Mouse (Mus musculus): ENCODE results near the gene B4galnt4. TPM values are rescaled to one million over a fixed set of nuclear protein-coding genes. Genes with fewer than 3 reads are reported as not detected.

The B4galnt4 gene
- total RNA-seq, 2 experiments from 2014 or later, result 1.3 to 2.7 TPM

DNA sequence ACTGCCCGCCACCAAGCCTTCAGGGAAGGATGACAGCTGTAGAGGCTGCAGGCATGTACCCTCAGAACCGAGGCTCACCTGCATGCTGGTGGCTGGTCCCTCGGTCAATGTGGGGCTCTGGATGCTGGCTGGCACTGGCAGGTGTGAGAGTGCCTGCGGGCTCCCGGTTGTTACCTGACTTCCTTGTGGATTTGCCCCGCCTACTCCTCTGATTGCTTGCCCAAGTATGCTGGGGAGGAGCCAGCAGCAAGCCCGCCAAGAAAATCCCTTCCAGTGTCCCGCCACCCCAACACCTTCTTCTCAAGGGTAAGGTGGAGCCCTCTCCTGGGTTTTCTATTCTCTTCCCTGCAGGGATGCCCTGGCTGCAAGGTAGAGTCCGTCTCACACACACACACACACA is 56.7 kb downstream of the B4galnt4 start, which contains the start of gene Ano9:
Ano9 (minus strand) TSS at position 171 of the 400 bp plus-strand sequence.
- no peak for DNase-seq (ENCODE audit: low spot score in 2 of 2)

DNA sequence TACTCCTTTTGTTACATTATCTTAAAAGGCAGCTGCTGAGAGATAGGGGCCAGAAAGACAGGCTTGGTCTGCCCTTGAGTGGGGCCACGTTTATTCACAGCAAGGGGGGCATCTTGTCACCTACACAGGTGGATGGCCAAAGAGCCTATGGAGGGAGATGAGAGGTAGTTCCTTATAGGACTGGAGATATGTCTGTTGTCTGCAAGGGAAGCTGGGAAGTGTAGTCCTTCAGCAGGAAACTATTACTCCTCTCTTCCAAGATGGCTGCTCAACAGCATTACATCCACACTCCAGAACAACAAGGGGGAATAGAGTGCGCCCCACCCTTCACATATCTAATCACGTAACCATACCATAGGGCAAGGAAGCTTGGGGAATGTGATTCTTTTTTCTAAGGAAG is 58.6 kb downstream of the B4galnt4 start:
- DNase-seq (ENCODE audit: low spot score in 2 of 2), result no peak

DNA sequence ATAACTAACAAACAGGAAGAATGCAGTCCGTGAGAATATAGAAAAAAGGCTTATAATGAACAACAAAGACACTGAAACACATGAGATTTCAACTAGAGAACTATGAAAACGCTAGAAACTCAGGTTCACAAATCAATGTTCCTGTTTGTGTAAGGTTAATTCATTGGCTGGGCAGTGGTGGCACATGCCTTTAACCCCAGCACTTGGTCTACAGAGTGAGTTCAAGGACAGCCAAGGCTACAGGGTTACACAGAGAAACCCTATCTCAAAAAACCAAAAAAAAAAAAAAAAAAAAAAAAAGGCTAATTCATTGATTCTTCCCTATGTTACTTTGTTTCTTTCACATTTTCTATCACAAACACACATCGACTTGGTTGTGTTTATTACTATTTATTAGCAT is 59.7 kb downstream of the B4galnt4 start:
- no peak for DNase-seq (ENCODE audit: low spot score in 2 of 2)

DNA sequence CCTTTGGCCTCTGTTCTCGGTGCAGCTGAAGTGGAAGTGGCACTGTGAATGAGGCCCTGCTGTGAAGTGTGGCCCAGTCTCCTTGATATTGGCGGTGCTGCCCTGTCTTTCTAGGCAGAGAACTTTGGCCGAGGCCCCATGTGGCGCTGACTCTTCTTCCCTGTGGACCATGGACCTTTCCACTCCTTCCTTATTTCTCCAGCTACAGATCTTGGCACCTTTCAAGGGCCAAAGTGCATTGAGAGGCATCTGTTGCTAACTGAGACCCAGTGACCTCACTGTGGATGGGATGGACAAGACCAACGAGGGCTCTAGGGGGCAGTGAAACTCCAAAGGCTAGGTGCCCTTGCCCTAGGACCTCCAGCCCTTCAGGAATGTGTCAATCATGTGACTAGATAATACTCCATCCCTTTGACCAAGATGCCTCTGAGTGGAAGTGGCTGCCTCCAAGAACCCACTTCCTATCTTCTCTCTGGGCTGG is 60.2 kb downstream of the B4galnt4 start:
- DNase-seq (ENCODE audit: low spot score in 2 of 2), result no peak

Other genes with a start within 250 kb of the B4galnt4 start
- gene Zfp941, start 238.9 kb upstream of the B4galnt4 start, total RNA-seq (2021), result 1 to 10 TPM; 2.0 to 2.8 TPM
- 1 to 10 TPM in 1 of 2 experiments, under 1 TPM in 1; 0.76 to 1.1 TPM for gene Urah, start 226.1 kb upstream of the B4galnt4 start, total RNA-seq (2021)
- not detected for gene Scgb1c1, start 215.6 kb upstream of the B4galnt4 start, total RNA-seq (2021)
- gene Odf3, start 213.3 kb upstream of the B4galnt4 start, total RNA-seq (2021), result under 1 TPM; 0.26 to 0.40 TPM
- gene Gm45785, start 204.8 kb upstream of the B4galnt4 start, total RNA-seq (2021), result under 1 TPM; 0.36 to 0.61 TPM
- 10 to 100 TPM; 49.5 to 65.5 TPM for gene Ric8a, start 204.1 kb upstream of the B4galnt4 start, total RNA-seq (2021)
- gene Bet1l, start 203.5 kb upstream of the B4galnt4 start, total RNA-seq (2021), result 10 to 100 TPM; 37.8 to 42.8 TPM
- 100 to 1,000 TPM; 100 to 116 TPM for gene Psmd13, start 179.1 kb upstream of the B4galnt4 start, total RNA-seq (2021)
- 10 to 100 TPM; 28.6 to 45.7 TPM for gene Sirt3, start 178.8 kb upstream of the B4galnt4 start, total RNA-seq (2021)
- 1,000 to 10,000 TPM; 1,018 to 1,993 TPM for gene Cox8b, start 160.7 kb upstream of the B4galnt4 start, total RNA-seq (2021)
- 1 to 10 TPM in 1 of 2 experiments, under 1 TPM in 1; 0.96 to 1.5 TPM for gene Nlrp6, start 140.2 kb upstream of the B4galnt4 start, total RNA-seq (2021)
- 10 to 100 TPM; 30.4 to 32.3 TPM for gene Pgghg, start 119.7 kb upstream of the B4galnt4 start, total RNA-seq (2021)
- 1 to 10 TPM; 1.4 to 1.7 TPM for gene Ifitm5, start 110.8 kb upstream of the B4galnt4 start, total RNA-seq (2021)
- gene Gm45717, start 105.2 kb upstream of the B4galnt4 start, total RNA-seq (2021), result 1 to 10 TPM in 1 of 2 experiments, not detected in 1; 1.2 TPM
- 100 to 1,000 TPM; 433 to 585 TPM for gene Ifitm2, start 105.1 kb upstream of the B4galnt4 start, total RNA-seq (2021)
- 1 to 10 TPM; 6.9 to 9.8 TPM for gene Ifitm1, start 93.9 kb upstream of the B4galnt4 start, total RNA-seq (2021)
- gene Ifitm3, start 50.3 kb upstream of the B4galnt4 start, total RNA-seq (2021), result 100 to 1,000 TPM in 1 of 2 experiments, 10 to 100 TPM in 1; 94.2 to 155 TPM
- under 1 TPM; 0.64 to 0.66 TPM for gene Ifitm6, start 43.2 kb upstream of the B4galnt4 start, total RNA-seq (2021)
- not detected for gene Gm17387, start 32.0 kb upstream of the B4galnt4 start, total RNA-seq (2021)
- 1 to 10 TPM; 1.8 to 3.3 TPM for gene Pkp3, start 17.1 kb downstream of the B4galnt4 start, total RNA-seq (2021)
- 1 to 10 TPM; 2.0 to 2.7 TPM for gene Sigirr, start 39.5 kb downstream of the B4galnt4 start, total RNA-seq (2021)
- under 1 TPM; 0.20 to 0.32 TPM for gene Ano9, start 56.7 kb downstream of the B4galnt4 start, total RNA-seq (2021)
- gene Ptdss2, start 61.3 kb downstream of the B4galnt4 start, total RNA-seq (2021), result 10 to 100 TPM; 39.2 to 40.4 TPM
- gene Rnh1, start 111.8 kb downstream of the B4galnt4 start, total RNA-seq (2021), result 100 to 1,000 TPM; 218 to 327 TPM
- 10 to 100 TPM; 87.8 to 99.7 TPM for gene Hras, start 132.9 kb downstream of the B4galnt4 start, total RNA-seq (2021)
- 1 to 10 TPM; 3.9 to 6.9 TPM for gene Lrrc56, start 133.1 kb downstream of the B4galnt4 start, total RNA-seq (2021)
- under 1 TPM; 0.13 to 0.33 TPM for gene Lmntd2, start 153.0 kb downstream of the B4galnt4 start, total RNA-seq (2021)
- gene Rassf7, start 154.8 kb downstream of the B4galnt4 start, total RNA-seq (2021), result 1 to 10 TPM; 1.4 to 2.6 TPM
- 10 to 100 TPM; 75.8 to 76.0 TPM for gene Phrf1, start 167.7 kb downstream of the B4galnt4 start, total RNA-seq (2021)
- 1 to 10 TPM; 7.9 to 8.4 TPM for gene Irf7, start 205.4 kb downstream of the B4galnt4 start, total RNA-seq (2021)
- gene Cdhr5, start 215.7 kb downstream of the B4galnt4 start, total RNA-seq (2021), result 1 to 10 TPM; 1.6 to 9.5 TPM
- not detected for gene Sct, start 218.0 kb downstream of the B4galnt4 start, total RNA-seq (2021)
- under 1 TPM; 0.19 to 0.27 TPM for gene Drd4, start 230.9 kb downstream of the B4galnt4 start, total RNA-seq (2021)

All from adrenal gland, adult 18-20 months (tissue).